Mouse (Mus musculus) myocyte (in vitro differentiated cells): ENCODE data around the gene Dnajc9. TPM values are rescaled to one million over a fixed set of nuclear protein-coding genes. Genes with fewer than 3 reads are reported as not detected.

Source experiments
- H3K27me3 ChIP-seq: one replicate; pipeline ENCODE4 v1.6.1; 2011; ENCODE audit not compliant: control insufficient read depth, insufficient read depth, insufficient read length
- H3K36me3 ChIP-seq: one replicate; pipeline ENCODE4 v1.6.1; 2011; ENCODE audit not compliant: control insufficient read depth, insufficient read depth
- H3K4me2 ChIP-seq: one replicate; pipeline ENCODE4 v1.6.1; 2011; ENCODE audit warnings: low read depth, control low read depth
- H3K4me3 ChIP-seq: one replicate; pipeline ENCODE4 v1.5.1; 2011; ENCODE audit warnings: mild to moderate bottlenecking, control low read depth, moderate library complexity
- H3K79me2 ChIP-seq: one replicate; pipeline ENCODE4 v1.6.1; 2011; ENCODE audit not compliant: control insufficient read depth, insufficient read depth
- H3ac ChIP-seq: one replicate; pipeline ENCODE4 v1.6.1; 2011; ENCODE audit not compliant: control insufficient read depth, insufficient read length
- CEBPB ChIP-seq: IDR thresholded peaks from 2 replicates; pipeline ENCODE4 v1.6.1; 2011; ENCODE audit warnings: mild to moderate bottlenecking, moderate library complexity; ENCODE audit not compliant: poor library complexity, insufficient read depth, severe bottlenecking
- E2F4 ChIP-seq: IDR thresholded peaks from one replicate; pipeline ENCODE4 v1.6.1; 2011; ENCODE audit warnings: mild to moderate bottlenecking, control low read depth, moderate library complexity; ENCODE audit not compliant: insufficient read depth
- MAX ChIP-seq: IDR thresholded peaks from one replicate; pipeline ENCODE4 v1.6.1; 2011; ENCODE audit warnings: low read depth, mild to moderate bottlenecking, control low read depth
- MYOD1 ChIP-seq, 3 experiments: IDR thresholded peaks; one replicate each; pipeline ENCODE4 v1.6.1; 2011; ENCODE audit warnings: control low read depth in 2 of 3, low read depth in 2 of 3, mild to moderate bottlenecking in 2 of 3, moderate library complexity in 1 of 3; ENCODE audit not compliant: insufficient read length in 2 of 3, control insufficient read depth in 1 of 3
- MYOG ChIP-seq, 3 experiments: IDR thresholded peaks; one replicate each; pipeline ENCODE4 v1.6.1; 2011; ENCODE audit warnings: control low read depth in 2 of 3, low read depth in 2 of 3, mild to moderate bottlenecking in 2 of 3; ENCODE audit not compliant: insufficient read length in 2 of 3, control insufficient read depth in 1 of 3, insufficient read depth in 1 of 3
- POLR2A ChIP-seq: IDR thresholded peaks from one replicate; pipeline ENCODE4 v1.6.1; 2011; ENCODE audit warnings: low read depth, mild to moderate bottlenecking, control low read depth, moderate library complexity; ENCODE audit not compliant: insufficient read length
- POLR2AphosphoS2 ChIP-seq: IDR thresholded peaks from one replicate; pipeline ENCODE4 v1.6.1; 2011; ENCODE audit warnings: low read depth, control low read depth; ENCODE audit not compliant: insufficient read length
- REST ChIP-seq: IDR thresholded peaks from one replicate; pipeline ENCODE4 v1.6.1; 2011; ENCODE audit warnings: mild to moderate bottlenecking, control low read depth, moderate library complexity; ENCODE audit not compliant: insufficient read depth, insufficient read length
- SRF ChIP-seq: IDR thresholded peaks from one replicate; pipeline ENCODE4 v1.6.1; 2011; ENCODE audit warnings: low read depth; ENCODE audit not compliant: control insufficient read depth, insufficient read length
- TCF12 ChIP-seq: IDR thresholded peaks from one replicate; pipeline ENCODE4 v1.6.1; 2011; ENCODE audit warnings: mild to moderate bottlenecking, control low read depth; ENCODE audit not compliant: poor library complexity, insufficient read depth, severe bottlenecking
- TCF3 ChIP-seq: IDR thresholded peaks from one replicate; pipeline ENCODE4 v1.6.1; 2011; ENCODE audit warnings: low read depth, control low read depth; ENCODE audit not compliant: insufficient read length
- USF1 ChIP-seq: IDR thresholded peaks from one replicate; pipeline ENCODE4 v1.6.1; 2011; ENCODE audit warnings: low read depth, mild to moderate bottlenecking, control low read depth, moderate library complexity
- polyA plus RNA-seq: library from polyadenylated mRNA; unstranded; fragments of >200 nt; fragmentation: generic; extraction: Trizol; gene quantifications from one replicate; pipeline ENCODE4 v1.2.1, GENCODE M21; 2012; ENCODE audit warnings: missing spikeins

The Dnajc9 gene
- polyA plus RNA-seq, 1 experiment, result 31.2 TPM

GRCm38 (mm10) chr14:20429833-20430232, 41.1 kb upstream of the Dnajc9 start:
- Histone ChIP-seq H3K4me2 (no peak overlapping the region), H3ac (no peak overlapping the region), H3K27me3 (no peaks in the 10 kb centered on the region), H3K36me3 (no peaks in the 10 kb centered on the region), H3K4me3 (no peak overlapping the region), H3K79me2 (no peaks in the 10 kb centered on the region)
- TF ChIP-seq TCF3 (no peak), MYOD1 (IDR thresholded peaks at IDR 0.05; ENCODE audit: control insufficient read depth in 1 of 3, insufficient read length in 2 of 3, low read depth in 2 of 3) (no peak), E2F4 (no peak), CEBPB (no peak), MYOG (IDR thresholded peaks at IDR 0.05; ENCODE audit: control insufficient read depth in 1 of 3, insufficient read depth in 1 of 3, insufficient read length in 2 of 3, low read depth in 2 of 3) (no peak), MAX (no peak), TCF12 (no peak), POLR2AphosphoS2 (no peak), USF1 (no peak), SRF (no peak), REST (no peak)

DNA sequence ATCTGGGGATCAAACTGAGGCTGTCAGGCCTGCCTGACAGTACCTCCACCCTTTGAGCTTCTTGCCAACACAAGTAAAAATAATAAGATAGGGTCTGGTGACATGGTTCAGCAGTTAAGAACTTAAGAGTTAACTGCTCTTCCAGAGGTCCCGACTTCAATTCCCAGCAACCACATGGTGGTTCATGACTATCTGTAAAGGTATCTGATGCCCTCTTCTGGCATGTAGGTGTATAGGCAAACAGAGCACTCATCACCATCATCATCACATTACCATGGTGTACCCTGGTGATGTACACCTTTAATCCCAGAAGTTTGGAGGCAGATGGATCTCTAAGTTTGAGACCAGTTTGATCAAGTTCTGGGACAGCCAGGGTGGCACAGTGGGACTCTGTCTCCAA, 39.9 kb upstream of the Dnajc9 start:
- TF ChIP-seq MAX (no peak), REST (no peak), USF1 (no peak), TCF3 (no peak), MYOG (IDR thresholded peaks at IDR 0.05; ENCODE audit: control insufficient read depth in 1 of 3, insufficient read depth in 1 of 3, insufficient read length in 2 of 3, low read depth in 2 of 3) (no peak), CEBPB (no peak), POLR2AphosphoS2 (no peak), E2F4 (no peak), MYOD1 (IDR thresholded peaks at IDR 0.05; ENCODE audit: control insufficient read depth in 1 of 3, insufficient read length in 2 of 3, low read depth in 2 of 3) (no peak), TCF12 (no peak), POLR2A (no peak), SRF (no peak)
- no peak overlapping the region for H3K4me2 ChIP-seq
- no peak overlapping the region for H3K4me3 ChIP-seq
- no peak overlapping the region for H3ac ChIP-seq
- no peaks in the 10 kb centered on the region for H3K36me3 ChIP-seq
- no peaks in the 10 kb centered on the region for H3K27me3 ChIP-seq
- no peaks in the 10 kb centered on the region for H3K79me2 ChIP-seq

GRCm38 (mm10) chr14:20423046-20423445, 34.3 kb upstream of the Dnajc9 start:
- Histone ChIP-seq H3K4me3 (no peak overlapping the region), H3K27me3 (no peaks in the 10 kb centered on the region), H3K79me2 (no peaks in the 10 kb centered on the region), H3K4me2 (no peak overlapping the region), H3K36me3 (no peaks in the 10 kb centered on the region), H3ac (no peak overlapping the region)
- TF ChIP-seq POLR2A, result no peak

GRCm38 (mm10) chr14:20422257-20422656, 33.5 kb upstream of the Dnajc9 start:
- Histone ChIP-seq H3K27me3 (no peaks in the 10 kb centered on the region), H3K36me3 (no peaks in the 10 kb centered on the region), H3ac (no peak overlapping the region), H3K4me2 (no peak overlapping the region), H3K79me2 (no peaks in the 10 kb centered on the region), H3K4me3 (no peak overlapping the region)
- TF ChIP-seq TCF12 (no peak), REST (no peak), SRF (no peak), MYOG (IDR thresholded peaks at IDR 0.05; ENCODE audit: control insufficient read depth in 1 of 3, insufficient read depth in 1 of 3, insufficient read length in 2 of 3, low read depth in 2 of 3) (no peak), TCF3 (no peak), MYOD1 (IDR thresholded peaks at IDR 0.05; ENCODE audit: control insufficient read depth in 1 of 3, insufficient read length in 2 of 3, low read depth in 2 of 3) (no peak), MAX (no peak)

DNA sequence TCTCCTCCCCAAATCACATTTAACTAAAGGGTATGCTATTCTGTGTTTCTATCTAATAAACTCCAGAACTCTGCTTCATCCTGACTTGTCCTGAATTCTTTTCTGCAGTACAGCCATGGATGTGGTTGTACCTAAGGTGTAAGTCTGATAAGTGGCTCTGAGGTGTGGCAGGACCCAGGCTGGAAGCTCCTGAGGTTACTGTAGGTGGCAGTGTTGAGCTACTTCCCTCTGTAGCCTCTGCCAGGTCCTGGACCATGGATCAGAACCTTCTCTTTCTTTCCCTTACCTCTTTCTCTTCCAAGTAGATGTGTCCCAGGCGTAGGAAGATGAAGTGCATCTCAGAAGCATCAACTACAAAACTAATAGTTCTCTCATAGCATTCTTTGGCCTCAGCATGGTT, 11.4 kb upstream of the Dnajc9 start:
- no peak overlapping the region for H3K4me3 ChIP-seq
- TF ChIP-seq POLR2A (no peak), TCF12 (no peak), POLR2AphosphoS2 (no peak)
- no peaks in the 10 kb centered on the region for H3K36me3 ChIP-seq
- H3K27me3 ChIP-seq, result no peaks in the 10 kb centered on the region
- H3K79me2 ChIP-seq, result no peaks in the 10 kb centered on the region
- no peak overlapping the region for H3ac ChIP-seq
- no peak overlapping the region for H3K4me2 ChIP-seq
